Mouse (Mus musculus) ES-Bruce4 (cell line): ENCODE measurements around the gene Rbms3. TPM values are rescaled to one million over a fixed set of nuclear protein-coding genes. Genes with fewer than 3 reads are reported as not detected.

Experiments used
- H3K27ac ChIP-seq: 2 replicates; pipeline ENCODE4 v1.5.1; 2012; ENCODE audit warnings: low read length, inconsistent platforms; ENCODE audit not compliant: insufficient read depth
- H3K27me3 ChIP-seq: 2 replicates; pipeline ENCODE4 v1.6.1; 2012; ENCODE audit warnings: mild to moderate bottlenecking, low read length, inconsistent platforms; ENCODE audit not compliant: control insufficient read depth, poor library complexity, insufficient read depth, severe bottlenecking
- H3K36me3 ChIP-seq: 2 replicates; pipeline ENCODE4 v1.6.1; 2012; ENCODE audit warnings: inconsistent platforms, mild to moderate bottlenecking, low read length, moderate library complexity; ENCODE audit not compliant: control insufficient read depth, poor library complexity, insufficient read depth, severe bottlenecking
- H3K4me1 ChIP-seq: one replicate; pipeline ENCODE4 v1.8.1; 2011; ENCODE audit warnings: low read length; ENCODE audit not compliant: control insufficient read depth, insufficient read depth
- H3K4me3 ChIP-seq: 2 replicates; pipeline ENCODE4 v1.5.1; 2011; ENCODE audit warnings: low read depth, mild to moderate bottlenecking, low read length
- H3K9ac ChIP-seq: 2 replicates; pipeline ENCODE4 v1.6.1; 2012; ENCODE audit warnings: low read depth, mild to moderate bottlenecking, inconsistent platforms; ENCODE audit not compliant: poor library complexity, severe bottlenecking
- H3K9me3 ChIP-seq: replicated peaks from 2 replicates; pipeline ENCODE4 v1.6.1; 2012; ENCODE audit warnings: mild to moderate bottlenecking, low read length, inconsistent platforms; ENCODE audit not compliant: control insufficient read depth, poor library complexity, insufficient read depth, severe bottlenecking
- CTCF ChIP-seq: IDR thresholded peaks from one replicate; pipeline ENCODE4 v1.8.1; 2011; ENCODE audit warnings: low read depth, low read length
- EP300 ChIP-seq: IDR thresholded peaks from 2 replicates; pipeline ENCODE4 v1.6.1; 2011; ENCODE audit warnings: low read depth, low read length; ENCODE audit not compliant: insufficient read depth
- POLR2A ChIP-seq: IDR thresholded peaks from one replicate; pipeline ENCODE4 v1.8.1; 2011; ENCODE audit warnings: low read length; ENCODE audit not compliant: insufficient read depth
- polyA plus RNA-seq: library from polyadenylated mRNA; stranded (reverse); fragments of >200 nt; gene quantifications from 2 replicates; pipeline ENCODE4 v1.2.4, GENCODE M21; 2011; ENCODE audit warnings: low read depth; ENCODE audit not compliant: missing spikeins, insufficient read depth, insufficient read length

The Rbms3 gene
- polyA plus RNA-seq, 1 experiment = 1.8 TPM

DNA sequence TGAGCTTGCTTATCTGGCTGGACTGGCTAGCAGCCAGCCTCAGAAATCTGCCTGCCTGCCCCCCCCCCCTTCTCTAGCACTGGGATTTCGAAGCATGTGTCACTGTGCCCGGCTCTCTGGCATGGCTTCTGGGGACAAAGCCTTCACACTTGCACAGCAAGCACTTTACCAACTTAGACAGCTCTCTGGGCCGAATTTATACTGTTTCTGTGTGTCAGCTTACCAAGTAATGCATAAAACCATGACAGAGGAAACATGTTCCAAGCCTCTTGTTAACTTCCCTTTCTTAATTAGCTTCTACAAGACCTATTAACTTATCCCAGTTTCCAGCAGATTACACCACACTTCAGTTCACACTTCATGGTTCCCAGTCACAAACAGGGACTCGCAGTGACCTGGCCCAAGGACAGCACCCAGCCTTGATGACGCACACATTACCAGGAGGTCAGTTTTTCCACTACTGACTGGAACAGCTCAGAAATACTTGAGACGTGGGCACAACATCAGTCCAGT, 589.7 kb downstream of the Rbms3 start:
- H3K36me3 ChIP-seq = no peaks in the 10 kb centered on the region
- no peaks in the 10 kb centered on the region for H3K9me3 ChIP-seq
- TF ChIP-seq CTCF = no peak
- TF ChIP-seq EP300 = no peak
- no peak for TF ChIP-seq POLR2A
- H3K27me3 ChIP-seq = no peaks in the 10 kb centered on the region
- H3K9ac ChIP-seq = no peak overlapping the region
- no peak overlapping the region for H3K4me3 ChIP-seq
- H3K27ac ChIP-seq = no peak overlapping the region
- H3K4me1 ChIP-seq = no peaks in the 10 kb centered on the region

GRCm38 (mm10) chr9:117032690-117033089, 597.0 kb downstream of the Rbms3 start:
- H3K36me3 ChIP-seq = no peaks in the 10 kb centered on the region
- TF ChIP-seq POLR2A = no peak
- TF ChIP-seq CTCF = no peak
- TF ChIP-seq EP300 = no peak
- H3K27me3 ChIP-seq = no peaks in the 10 kb centered on the region
- no peaks in the 10 kb centered on the region for H3K4me1 ChIP-seq
- H3K27ac ChIP-seq = no peak overlapping the region
- no peak overlapping the region for H3K4me3 ChIP-seq
- H3K9ac ChIP-seq = no peak overlapping the region
- no peaks in the 10 kb centered on the region for H3K9me3 ChIP-seq

GRCm38 (mm10) chr9:117031237-117031636, 598.5 kb downstream of the Rbms3 start:
- TF ChIP-seq EP300 (no peak), POLR2A (no peak), CTCF (no peak)
- Histone ChIP-seq H3K27me3 (no peaks in the 10 kb centered on the region), H3K27ac (no peak overlapping the region), H3K36me3 (no peaks in the 10 kb centered on the region), H3K9ac (no peak overlapping the region), H3K9me3 (no peaks in the 10 kb centered on the region), H3K4me1 (no peaks in the 10 kb centered on the region), H3K4me3 (no peak overlapping the region)

GRCm38 (mm10) chr9:117030837-117031236, 598.9 kb downstream of the Rbms3 start:
- H3K36me3 ChIP-seq = no peaks in the 10 kb centered on the region
- TF ChIP-seq EP300 (no peak), CTCF (no peak), POLR2A (no peak)
- H3K4me1 ChIP-seq = no peaks in the 10 kb centered on the region
- no peak overlapping the region for H3K9ac ChIP-seq
- no peaks in the 10 kb centered on the region for H3K9me3 ChIP-seq
- no peak overlapping the region for H3K27ac ChIP-seq
- H3K4me3 ChIP-seq = no peak overlapping the region
- no peaks in the 10 kb centered on the region for H3K27me3 ChIP-seq

- Histone ChIP-seq H3K9me3 (no peaks in the 10 kb centered on the region), H3K9ac (no peak overlapping the region), H3K27ac (no peak overlapping the region), H3K27me3 (no peaks in the 10 kb centered on the region), H3K36me3 (no peaks in the 10 kb centered on the region), H3K4me3 (no peak overlapping the region), H3K4me1 (no peaks in the 10 kb centered on the region)
- TF ChIP-seq EP300 = no peak
These were observed 599.8 kb downstream of the Rbms3 start for GRCm38 (mm10) chr9:117029953-117030352.

DNA sequence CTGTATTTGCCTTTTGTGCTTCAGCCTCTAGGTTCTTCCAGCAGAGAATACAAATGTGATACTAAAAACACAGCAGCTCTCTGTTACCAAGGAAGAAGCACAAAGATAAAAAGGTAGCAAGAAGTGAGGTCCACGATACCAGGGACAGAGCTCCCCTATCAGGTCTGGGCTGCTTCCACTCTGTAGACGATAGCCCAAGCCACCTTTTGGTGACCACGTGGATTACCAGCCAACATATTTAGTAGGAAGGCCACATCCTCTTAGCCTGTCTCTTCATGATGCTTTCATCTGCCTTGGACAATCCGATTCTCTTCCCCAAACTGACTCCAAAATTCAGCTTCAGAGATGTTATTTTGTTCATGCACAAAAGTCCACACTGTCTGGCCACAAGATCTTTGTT, 601.1 kb downstream of the Rbms3 start:
- TF ChIP-seq CTCF (no peak), EP300 (no peak), POLR2A (no peak)
- H3K9me3 ChIP-seq = no peaks in the 10 kb centered on the region
- H3K36me3 ChIP-seq = no peaks in the 10 kb centered on the region

GRCm38 (mm10) chr9:117022086-117022485, 607.6 kb downstream of the Rbms3 start:
- H3K4me1 ChIP-seq = no peaks in the 10 kb centered on the region
- no peak overlapping the region for H3K9ac ChIP-seq
- H3K27me3 ChIP-seq = no peaks in the 10 kb centered on the region
- no peaks in the 10 kb centered on the region for H3K9me3 ChIP-seq
- no peak overlapping the region for H3K27ac ChIP-seq
- no peak for TF ChIP-seq EP300
- TF ChIP-seq POLR2A = no peak
- TF ChIP-seq CTCF = no peak
- no peaks in the 10 kb centered on the region for H3K36me3 ChIP-seq
- H3K4me3 ChIP-seq = no peak overlapping the region

More for the DNA sequence above, 601.1 kb downstream of the Rbms3 start:
- H3K9ac ChIP-seq = no peak overlapping the region
- H3K27ac ChIP-seq = no peak overlapping the region
- no peaks in the 10 kb centered on the region for H3K4me1 ChIP-seq
- no peak overlapping the region for H3K4me3 ChIP-seq
- no peaks in the 10 kb centered on the region for H3K27me3 ChIP-seq
